Mouse (Mus musculus): ENCODE measurements at regions not wholly inside any gene's neighbourhood (a gene's known extent, or its start where the extent isn't known, plus 50 kb on each side); places are given as distances from the start of the nearest gene placed in this dataset.

- Histone ChIP-seq H3K4me3 (ENCODE audit: control insufficient read depth, low read depth, low read length) (no peak overlapping the region), H3K27ac (ENCODE audit: control insufficient read depth, insufficient read depth, low read depth, low read length) (no peak overlapping the region), H3K27me3 (ENCODE audit: control insufficient read depth, insufficient read depth, low read length) (no peaks in the 10 kb centered on the region), H3K4me1 (ENCODE audit: control insufficient read depth, insufficient read depth, low read length) (no peaks in the 10 kb centered on the region), H3K36me3 (ENCODE audit: control insufficient read depth, insufficient read depth, low read length) (no peaks in the 10 kb centered on the region)
- TF ChIP-seq CTCF (IDR thresholded peaks at IDR 0.05; ENCODE audit: control insufficient read depth, insufficient read depth, insufficient replicate concordance, low read depth, low read length) = no peak
- TF ChIP-seq POLR2A (IDR thresholded peaks at IDR 0.05; ENCODE audit: control insufficient read depth, low read depth, low read length) = no peak
These were observed 328.2 kb upstream of the Dio3 start for GRCm38 (mm10) chr12:109950632-109951031.

GRCm38 (mm10) chr12:109951473-109951872, 327.4 kb upstream of the Dio3 start:
- Histone ChIP-seq H3K4me3 (ENCODE audit: control insufficient read depth, low read depth, low read length) (no peak overlapping the region), H3K4me1 (ENCODE audit: control insufficient read depth, insufficient read depth, low read length) (no peaks in the 10 kb centered on the region), H3K27me3 (ENCODE audit: control insufficient read depth, insufficient read depth, low read length) (no peaks in the 10 kb centered on the region), H3K36me3 (ENCODE audit: control insufficient read depth, insufficient read depth, low read length) (no peaks in the 10 kb centered on the region), H3K27ac (ENCODE audit: control insufficient read depth, insufficient read depth, low read depth, low read length) (no peak overlapping the region)
- TF ChIP-seq CTCF (IDR thresholded peaks at IDR 0.05; ENCODE audit: control insufficient read depth, insufficient read depth, insufficient replicate concordance, low read depth, low read length) = no peak
- TF ChIP-seq POLR2A (IDR thresholded peaks at IDR 0.05; ENCODE audit: control insufficient read depth, low read depth, low read length) = no peak

GRCm38 (mm10) chr12:109951884-109952456, 326.9 kb upstream of the Dio3 start:
- Histone ChIP-seq H3K4me1 (ENCODE audit: control insufficient read depth, insufficient read depth, low read length) (no peaks in the 10 kb centered on the region), H3K36me3 (ENCODE audit: control insufficient read depth, insufficient read depth, low read length) (no peaks in the 10 kb centered on the region), H3K27me3 (ENCODE audit: control insufficient read depth, insufficient read depth, low read length) (no peaks in the 10 kb centered on the region), H3K27ac (ENCODE audit: control insufficient read depth, insufficient read depth, low read depth, low read length) (no peak overlapping the region), H3K4me3 (ENCODE audit: control insufficient read depth, low read depth, low read length) (no peak overlapping the region)
- TF ChIP-seq POLR2A (IDR thresholded peaks at IDR 0.05; ENCODE audit: control insufficient read depth, low read depth, low read length) = no peak
- no peak for TF ChIP-seq CTCF (IDR thresholded peaks at IDR 0.05; ENCODE audit: control insufficient read depth, insufficient read depth, insufficient replicate concordance, low read depth, low read length)

GRCm38 (mm10) chr12:109952933-109953332, 325.9 kb upstream of the Dio3 start:
- no peak overlapping the region for H3K27ac ChIP-seq (ENCODE audit: control insufficient read depth, insufficient read depth, low read depth, low read length)
- no peaks in the 10 kb centered on the region for H3K27me3 ChIP-seq (ENCODE audit: control insufficient read depth, insufficient read depth, low read length)
- no peaks in the 10 kb centered on the region for H3K4me1 ChIP-seq (ENCODE audit: control insufficient read depth, insufficient read depth, low read length)
- no peak overlapping the region for H3K4me3 ChIP-seq (ENCODE audit: control insufficient read depth, low read depth, low read length)
- H3K36me3 ChIP-seq (ENCODE audit: control insufficient read depth, insufficient read depth, low read length) = no peaks in the 10 kb centered on the region
- no peak for TF ChIP-seq POLR2A (IDR thresholded peaks at IDR 0.05; ENCODE audit: control insufficient read depth, low read depth, low read length)
- TF ChIP-seq CTCF (IDR thresholded peaks at IDR 0.05; ENCODE audit: control insufficient read depth, insufficient read depth, insufficient replicate concordance, low read depth, low read length) = peak; percentile 59; the same call in 1 of the 2 replicates

GRCm38 (mm10) chr12:109957305-109957704, 321.6 kb upstream of the Dio3 start:
- Histone ChIP-seq H3K27ac (ENCODE audit: control insufficient read depth, insufficient read depth, low read depth, low read length) (no peak overlapping the region), H3K36me3 (ENCODE audit: control insufficient read depth, insufficient read depth, low read length) (no peaks in the 10 kb centered on the region)

GRCm38 (mm10) chr12:109958357-109959085, 320.3 kb upstream of the Dio3 start:
- peak; percentile 30; the same call in 1 of the 2 replicates for TF ChIP-seq CTCF (IDR thresholded peaks at IDR 0.05; ENCODE audit: control insufficient read depth, insufficient read depth, insufficient replicate concordance, low read depth, low read length)
- no peak for TF ChIP-seq POLR2A (IDR thresholded peaks at IDR 0.05; ENCODE audit: control insufficient read depth, low read depth, low read length)
- Histone ChIP-seq H3K27ac (ENCODE audit: control insufficient read depth, insufficient read depth, low read depth, low read length) (no peak overlapping the region), H3K4me1 (ENCODE audit: control insufficient read depth, insufficient read depth, low read length) (no peaks in the 10 kb centered on the region), H3K27me3 (ENCODE audit: control insufficient read depth, insufficient read depth, low read length) (no peaks in the 10 kb centered on the region), H3K4me3 (ENCODE audit: control insufficient read depth, low read depth, low read length) (no peak overlapping the region), H3K36me3 (ENCODE audit: control insufficient read depth, insufficient read depth, low read length) (no peaks in the 10 kb centered on the region)

More at GRCm38 (mm10) chr12:109957305-109957704, 321.6 kb upstream of the Dio3 start:
- TF ChIP-seq POLR2A (IDR thresholded peaks at IDR 0.05; ENCODE audit: control insufficient read depth, low read depth, low read length) (no peak), CTCF (IDR thresholded peaks at IDR 0.05; ENCODE audit: control insufficient read depth, insufficient read depth, insufficient replicate concordance, low read depth, low read length) (no peak)
- Histone ChIP-seq H3K4me1 (ENCODE audit: control insufficient read depth, insufficient read depth, low read length) (no peaks in the 10 kb centered on the region), H3K4me3 (ENCODE audit: control insufficient read depth, low read depth, low read length) (no peak overlapping the region), H3K27me3 (ENCODE audit: control insufficient read depth, insufficient read depth, low read length) (no peaks in the 10 kb centered on the region)

- Histone ChIP-seq H3K27me3 (ENCODE audit: control insufficient read depth, insufficient read depth, low read length) (no peaks in the 10 kb centered on the region), H3K4me3 (ENCODE audit: control insufficient read depth, low read depth, low read length) (no peak overlapping the region)
These were observed 312.1 kb upstream of the Dio3 start for GRCm38 (mm10) chr12:109966776-109967175.

More at GRCm38 (mm10) chr12:109966776-109967175, 312.1 kb upstream of the Dio3 start:
- no peaks in the 10 kb centered on the region for H3K36me3 ChIP-seq (ENCODE audit: control insufficient read depth, insufficient read depth, low read length)
- TF ChIP-seq POLR2A (IDR thresholded peaks at IDR 0.05; ENCODE audit: control insufficient read depth, low read depth, low read length) (no peak), CTCF (IDR thresholded peaks at IDR 0.05; ENCODE audit: control insufficient read depth, insufficient read depth, insufficient replicate concordance, low read depth, low read length) (no peak)
- H3K27ac ChIP-seq (ENCODE audit: control insufficient read depth, insufficient read depth, low read depth, low read length) = no peak overlapping the region
- H3K4me1 ChIP-seq (ENCODE audit: control insufficient read depth, insufficient read depth, low read length) = no peaks in the 10 kb centered on the region
